Mouse (Mus musculus) embryonic fibroblast, embryonic 13.5 days (primary cell): ENCODE data around the gene Arid1b. TPM values are rescaled to one million over a fixed set of nuclear protein-coding genes. Genes with fewer than 3 reads are reported as not detected.
A peak's percentile ranks its signal among the peaks of the same experiment; 100 is the strongest.

Source experiments
- H3K27ac ChIP-seq: 2 replicates; pipeline ENCODE4 v1.5.1; 2012; ENCODE audit warnings: low read length, control low read depth, inconsistent platforms; ENCODE audit not compliant: insufficient read depth
- H3K4me1 ChIP-seq: 2 replicates; pipeline ENCODE4 v1.6.1; 2011; ENCODE audit warnings: low read length; ENCODE audit not compliant: control insufficient read depth, insufficient read depth
- H3K4me3 ChIP-seq: 2 replicates; pipeline ENCODE4 v1.5.1; 2011; ENCODE audit warnings: mild to moderate bottlenecking, control low read depth, low read length; ENCODE audit not compliant: insufficient read depth
- CTCF ChIP-seq: IDR thresholded peaks from 2 replicates; pipeline ENCODE4 v1.5.1; 2011; ENCODE audit warnings: mild to moderate bottlenecking, control low read depth, low read length, moderate library complexity, borderline replicate concordance; ENCODE audit not compliant: insufficient read depth
- POLR2A ChIP-seq: IDR thresholded peaks from 2 replicates; pipeline ENCODE4 v1.6.1; 2011; ENCODE audit warnings: low read depth, mild to moderate bottlenecking, control low read depth, low read length, moderate library complexity
- polyA plus RNA-seq: library from polyadenylated mRNA; stranded (reverse); fragments of >200 nt; gene quantifications from 2 replicates; pipeline ENCODE4 v1.2.4, GENCODE M21; 2011; ENCODE audit warnings: low read depth; ENCODE audit not compliant: missing spikeins, insufficient read length

Arid1b gene
- 20.1 and 21.7 TPM in 2 replicates for polyA plus RNA-seq

- Histone ChIP-seq H3K27ac (peak within 1 kb of the TSS; percentile 92), H3K4me1 (no peaks in the 10 kb centered on the region), H3K4me3 (peak within 1 kb of the TSS; percentile 97)
- TF ChIP-seq POLR2A: peak; percentile 46
- TF ChIP-seq CTCF: no peak
These were observed at the start of gene Arid1b for GRCm38 (mm10) chr17:4993840-4994503. Gene Arid1b (plus strand): TSS chr17:4994332.

GRCm38 (mm10) chr17:4945311-4945751 lies 48.8 kb upstream of the Arid1b start:
- H3K4me1 ChIP-seq: no peaks in the 10 kb centered on the region
- TF ChIP-seq CTCF (no peak), POLR2A (no peak)
- H3K27ac ChIP-seq: no peak overlapping the region
- H3K4me3 ChIP-seq: no peak overlapping the region

- TF ChIP-seq CTCF: no peak
- TF ChIP-seq POLR2A: no peak
- Histone ChIP-seq H3K27ac (no peak overlapping the region), H3K4me3 (no peak overlapping the region), H3K4me1 (no peaks in the 10 kb centered on the region)
These were observed 48.2 kb upstream of the Arid1b start for GRCm38 (mm10) chr17:4945871-4946331.

GRCm38 (mm10) chr17:4946421-4946974 lies 47.6 kb upstream of the Arid1b start:
- Histone ChIP-seq H3K27ac (no peak overlapping the region), H3K4me3 (no peak overlapping the region), H3K4me1 (no peaks in the 10 kb centered on the region)
- TF ChIP-seq POLR2A (no peak), CTCF (no peak)

GRCm38 (mm10) chr17:4947013-4947412 lies 47.1 kb upstream of the Arid1b start:
- no peak overlapping the region for H3K27ac ChIP-seq

GRCm38 (mm10) chr17:4947439-4947838 lies 46.7 kb upstream of the Arid1b start:
- no peak overlapping the region for H3K27ac ChIP-seq
- TF ChIP-seq CTCF: no peak
- TF ChIP-seq POLR2A: no peak
- H3K4me1 ChIP-seq: no peaks in the 10 kb centered on the region
- H3K4me3 ChIP-seq: no peak overlapping the region

More at GRCm38 (mm10) chr17:4947013-4947412, 47.1 kb upstream of the Arid1b start:
- no peaks in the 10 kb centered on the region for H3K4me1 ChIP-seq
- no peak for TF ChIP-seq CTCF
- H3K4me3 ChIP-seq: no peak overlapping the region

- H3K4me1 ChIP-seq: no peaks in the 10 kb centered on the region
- TF ChIP-seq POLR2A (no peak), CTCF (no peak)
- H3K4me3 ChIP-seq: no peak overlapping the region
- H3K27ac ChIP-seq: no peak overlapping the region
These were observed 45.6 kb upstream of the Arid1b start for GRCm38 (mm10) chr17:4948501-4948900.

GRCm38 (mm10) chr17:4954431-4954830 lies 39.7 kb upstream of the Arid1b start:
- Histone ChIP-seq H3K27ac (no peak overlapping the region), H3K4me3 (no peak overlapping the region), H3K4me1 (no peaks in the 10 kb centered on the region)
- TF ChIP-seq POLR2A (no peak), CTCF (no peak)

GRCm38 (mm10) chr17:4964192-4964877 lies 29.8 kb upstream of the Arid1b start:
- Histone ChIP-seq H3K4me3 (no peak overlapping the region), H3K4me1 (no peaks in the 10 kb centered on the region), H3K27ac (no peak overlapping the region)
- TF ChIP-seq POLR2A: no peak
- TF ChIP-seq CTCF: no peak

- no peak overlapping the region for H3K27ac ChIP-seq
- no peaks in the 10 kb centered on the region for H3K4me1 ChIP-seq
- TF ChIP-seq POLR2A (no peak), CTCF (no peak)
These were observed 26.9 kb upstream of the Arid1b start for GRCm38 (mm10) chr17:4967201-4967600.

More at GRCm38 (mm10) chr17:4967201-4967600, 26.9 kb upstream of the Arid1b start:
- no peak overlapping the region for H3K4me3 ChIP-seq
